Mouse (Mus musculus) lung, postnatal 0 days (tissue): ENCODE results near the gene Stxbp3.

Source experiments
- CTCF ChIP-seq: IDR thresholded peaks from 2 replicates; pipeline ENCODE4 v1.5.1; 2016; ENCODE audit warnings: antibody characterized with exemption, mild to moderate bottlenecking
- EP300 ChIP-seq: IDR thresholded peaks from 2 replicates; pipeline ENCODE4 v1.6.1; 2016; ENCODE audit warnings: antibody characterized with exemption, mild to moderate bottlenecking, control low read depth

- TF ChIP-seq CTCF, result no peak
- TF ChIP-seq EP300, result no peak
These were observed 8.6 kb downstream of the Stxbp3 start for GRCm38 (mm10) chr3:108831750-108832149.
